Comparison of ENCODE assay signal across 19 mouse cellular contexts in genomic region chr17:31470766-31471418, GRCm38 (mm10). TPM values are rescaled to one million over a fixed set of nuclear protein-coding genes. Genes with fewer than 3 reads are reported as not detected.
DNase-seq lines count a peak whose midpoint lies in the region; ATAC-seq and TF ChIP-seq lines count a peak whose summit lies in the region.
"Had no signal": no experiment of that assay in that cellular context is flagged by ENCODE, and none has a peak within 500 bp of the region (broad histone marks: within the 10 kb centered on the region; RNA-seq: fewer than 3 reads in every experiment).

No protein-coding gene starts in this region.

- no peaks in the 10 kb centered on the region for H3K4me1 ChIP-seq in megakaryocyte, embryonic 14.5 days
- peaks cover 9% of the 10 kb centered on the region for H3K4me1 ChIP-seq in forebrain, embryonic 16.5 days (replicated peaks; ENCODE audit: control insufficient read depth, insufficient read depth, low read length)
- peaks cover 7% of the 10 kb centered on the region for H3K4me1 ChIP-seq in hindbrain, embryonic 16.5 days (ENCODE audit: control insufficient read depth, insufficient read depth, low read depth, low read length)
- H3K4me1 ChIP-seq in neural tube, embryonic 12.5 days: 0 out of 2 replicates have a peak, but pooled peaks cover 11% of the 10 kb centered on the region
- no peaks in the 10 kb centered on the region for H3K4me1 ChIP-seq in liver, postnatal 0 days (ENCODE audit: insufficient read depth)
- H3K4me1 ChIP-seq: embryonic facial prominence, embryonic 12.5 days; lung, embryonic 15.5 days had no signal

- H3K4me3 ChIP-seq in megakaryocyte, embryonic 14.5 days (replicated peaks): peak overlapping the region; percentile 70
- H3K4me3 ChIP-seq in forebrain, embryonic 16.5 days (replicated peaks; ENCODE audit: low read length): no peak overlapping the region
- no peak overlapping the region for H3K4me3 ChIP-seq in hindbrain, embryonic 16.5 days (ENCODE audit: low read length)
- H3K4me3 ChIP-seq in neural tube, embryonic 12.5 days: no peak overlapping the region
- H3K4me3 ChIP-seq in liver, postnatal 0 days (ENCODE audit: low read depth, low read length): no peak overlapping the region
- H3K4me3 ChIP-seq: embryonic facial prominence, embryonic 12.5 days; liver, embryonic 12.5 days; lung, embryonic 15.5 days had no signal

- H3K27me3 ChIP-seq in megakaryocyte, embryonic 14.5 days (replicated peaks): peaks cover 42% of the 10 kb centered on the region
- H3K27me3 ChIP-seq in forebrain, embryonic 16.5 days (replicated peaks; ENCODE audit: control insufficient read depth, insufficient read depth, low read length): no peaks in the 10 kb centered on the region
- no peaks in the 10 kb centered on the region for H3K27me3 ChIP-seq in hindbrain, embryonic 16.5 days (replicated peaks; ENCODE audit: control insufficient read depth, insufficient read depth, low read length)
- no peaks in the 10 kb centered on the region for H3K27me3 ChIP-seq in neural tube, embryonic 12.5 days (replicated peaks)
- H3K27me3 ChIP-seq in liver, postnatal 0 days (ENCODE audit: insufficient read depth, low read length): no peaks in the 10 kb centered on the region
- H3K27me3 ChIP-seq: embryonic facial prominence, embryonic 12.5 days; liver, embryonic 12.5 days; lung, embryonic 15.5 days had no signal

- H3K4me2 ChIP-seq in forebrain, embryonic 16.5 days (ENCODE audit: low read length): no peak overlapping the region
- no peak overlapping the region for H3K4me2 ChIP-seq in hindbrain, embryonic 16.5 days (ENCODE audit: low read length)
- H3K4me2 ChIP-seq in neural tube, embryonic 12.5 days (replicated peaks): no peak overlapping the region
- no peak overlapping the region for H3K4me2 ChIP-seq in liver, postnatal 0 days (ENCODE audit: low read depth, low read length)
- H3K4me2 ChIP-seq: embryonic facial prominence, embryonic 12.5 days; liver, embryonic 12.5 days; lung, embryonic 15.5 days had no signal

- no peaks in the 10 kb centered on the region for H3K36me3 ChIP-seq in megakaryocyte, embryonic 14.5 days (replicated peaks; ENCODE audit: low read length)
- peaks cover 31% of the 10 kb centered on the region for H3K36me3 ChIP-seq in forebrain, embryonic 16.5 days (ENCODE audit: control insufficient read depth, insufficient read depth)
- peaks cover 22% of the 10 kb centered on the region for H3K36me3 ChIP-seq in hindbrain, embryonic 16.5 days (ENCODE audit: control insufficient read depth, insufficient read depth, low read length)
- peaks cover 73% of the 10 kb centered on the region for H3K36me3 ChIP-seq in neural tube, embryonic 12.5 days
- H3K36me3 ChIP-seq in liver, postnatal 0 days (replicated peaks; ENCODE audit: insufficient read depth, low read length): no peaks in the 10 kb centered on the region; the same call in 1 of the 2 replicates

- H3K27ac ChIP-seq in forebrain, embryonic 16.5 days (ENCODE audit: low read length): no peak overlapping the region
- no peak overlapping the region for H3K27ac ChIP-seq in hindbrain, embryonic 16.5 days (ENCODE audit: low read depth, low read length)
- no peak overlapping the region for H3K27ac ChIP-seq in neural tube, embryonic 12.5 days
- no peak overlapping the region for H3K27ac ChIP-seq in liver, postnatal 0 days (ENCODE audit: low read depth)
- H3K27ac ChIP-seq: embryonic facial prominence, embryonic 12.5 days; liver, embryonic 12.5 days; lung, embryonic 15.5 days had no signal

- ATAC-seq in megakaryocyte, adult 5-6 weeks (ENCODE audit: poor library complexity, severe bottlenecking): no peak
- peak; percentile 57 for ATAC-seq in forebrain, embryonic 16.5 days
- peak; percentile 71 for ATAC-seq in hindbrain, embryonic 16.5 days
- peak; percentile 66; the same call in 1 of the 2 replicates for ATAC-seq in neural tube, embryonic 12.5 days (ENCODE audit: low FRiP score, low read depth)
- no peak for ATAC-seq in liver, postnatal 0 days
- ATAC-seq: intestine, postnatal 0 days; liver, embryonic 12.5 days had no signal

- no peak for TF ChIP-seq EP300 in liver, postnatal 0 days (IDR thresholded peaks at IDR 0.05; ENCODE audit: low read depth)

- WGBS in forebrain, embryonic 16.5 days: 47% methylated on average over 5 of the region's 5 CpGs
- 43% methylated on average over 5 of the region's 5 CpGs for WGBS in hindbrain, embryonic 16.5 days
- 55% methylated on average over 5 of the region's 5 CpGs for WGBS in neural tube, embryonic 12.5 days
- WGBS in liver, postnatal 0 days (ENCODE audit: insufficient replicate concordance): 79% methylated on average over 5 of the region's 5 CpGs

- no peak for DNase-seq in lung, postnatal 4 days
- no peak for DNase-seq in liver, postnatal 0 days
- DNase-seq in gastrocnemius, postnatal 4 days (ENCODE audit: low spot score in 2 of 2): no peak
- DNase-seq: adrenal gland, postnatal 10 days; B cell, adult 2 months; cerebellum, adult 9-10 months; heart, adult 11 months; heart, postnatal 4 days; kidney, postnatal 14 days; thymus, postnatal 36 days had no signal

- no peak overlapping the region for H3K9ac ChIP-seq in forebrain, embryonic 16.5 days (replicated peaks; ENCODE audit: low read depth, low read length)
- no peak overlapping the region for H3K9ac ChIP-seq in hindbrain, embryonic 16.5 days (ENCODE audit: low read depth, low read length)
- no peak overlapping the region for H3K9ac ChIP-seq in neural tube, embryonic 12.5 days
- H3K9ac ChIP-seq in liver, postnatal 0 days (replicated peaks): no peak overlapping the region
- H3K9ac ChIP-seq: embryonic facial prominence, embryonic 12.5 days; liver, embryonic 12.5 days; lung, embryonic 15.5 days had no signal

- H3K9me3 ChIP-seq in megakaryocyte, embryonic 14.5 days: peaks cover 10% of the 10 kb centered on the region
- no peaks in the 10 kb centered on the region for H3K9me3 ChIP-seq in forebrain, embryonic 16.5 days (ENCODE audit: control insufficient read depth, low read length)
- H3K9me3 ChIP-seq in hindbrain, embryonic 16.5 days (ENCODE audit: control insufficient read depth, low read length): no peaks in the 10 kb centered on the region
- H3K9me3 ChIP-seq in neural tube, embryonic 12.5 days: no peaks in the 10 kb centered on the region
- H3K9me3 ChIP-seq in liver, postnatal 0 days (ENCODE audit: low read length): no peaks in the 10 kb centered on the region
- H3K9me3 ChIP-seq: embryonic facial prominence, embryonic 12.5 days; liver, embryonic 12.5 days; lung, embryonic 15.5 days had no signal

- TF ChIP-seq CTCF in liver, postnatal 0 days (IDR thresholded peaks at IDR 0.05; ENCODE audit: low read depth): no peak

RNA-seq across cellular contexts. Expression of gene Wdr4, which starts 48.9 kb away (rescaled TPM):
- polyA plus RNA-seq in megakaryocyte, embryonic 14.5 days (2012; ENCODE audit: insufficient read depth, low replicate concordance): 13.5 and 35.0 TPM in 2 replicates
- total RNA-seq in megakaryocyte, adult 5-6 weeks (2015): 2.8 and 3.4 TPM in 2 replicates
- 3.7 and 7.3 TPM in 2 replicates for total RNA-seq in megakaryocyte, adult 5-6 weeks (2017)
- 39.4 and 43.8 TPM in 2 replicates for polyA plus RNA-seq in forebrain, embryonic 16.5 days (2015; fragmentation: Nextera tagmentation; extraction: Ambion mirVana)
- 38.1 and 41.2 TPM in 2 replicates for polyA plus RNA-seq in hindbrain, embryonic 16.5 days (2015; fragmentation: Nextera tagmentation; extraction: Ambion mirVana)
- 36.4 and 38.4 TPM in 2 replicates for polyA plus RNA-seq in neural tube, embryonic 12.5 days (2016; fragmentation: Nextera tagmentation; extraction: Ambion mirVana)
- polyA plus RNA-seq in liver, postnatal 0 days (2015; fragmentation: Nextera tagmentation; extraction: Ambion mirVana): 8.9 and 10.0 TPM in 2 replicates
- 10 to 100 TPM; 14.2 TPM for total RNA-seq in gastrocnemius, postnatal 4 days (2021)

RNA-seq across cellular contexts. Expression of gene Ndufv3, which starts 49.0 kb away (rescaled TPM):
- 77.3 and 604 TPM in 2 replicates for polyA plus RNA-seq in megakaryocyte, embryonic 14.5 days (2012; ENCODE audit: insufficient read depth, low replicate concordance)
- total RNA-seq in megakaryocyte, adult 5-6 weeks (2015): 92.8 and 95.7 TPM in 2 replicates
- total RNA-seq in megakaryocyte, adult 5-6 weeks (2017): 215 and 217 TPM in 2 replicates
- polyA plus RNA-seq in forebrain, embryonic 16.5 days (2015; fragmentation: Nextera tagmentation; extraction: Ambion mirVana): 294 and 316 TPM in 2 replicates
- 431 and 478 TPM in 2 replicates for polyA plus RNA-seq in hindbrain, embryonic 16.5 days (2015; fragmentation: Nextera tagmentation; extraction: Ambion mirVana)
- 314 and 332 TPM in 2 replicates for polyA plus RNA-seq in neural tube, embryonic 12.5 days (2016; fragmentation: Nextera tagmentation; extraction: Ambion mirVana)
- 213 and 215 TPM in 2 replicates for polyA plus RNA-seq in liver, postnatal 0 days (2015; fragmentation: Nextera tagmentation; extraction: Ambion mirVana)
- total RNA-seq in gastrocnemius, postnatal 4 days (2021): 100 to 1,000 TPM; 385 to 388 TPM

Comparison
In these comparisons a context has a peak if more than half of its experiments do, and no peak if none do; other contexts are left out.
1. ATAC-seq: peak in forebrain, embryonic 16.5 days (single experiment), hindbrain, embryonic 16.5 days (single experiment) and neural tube, embryonic 12.5 days (single experiment); none in megakaryocyte, adult 5-6 weeks (single experiment) and liver, postnatal 0 days (single experiment).